Mouse (Mus musculus) lung, postnatal 0 days (tissue): ENCODE data around the gene Tln1.

Source experiments
- CTCF ChIP-seq: IDR thresholded peaks from 2 replicates; pipeline ENCODE4 v1.5.1; 2016; ENCODE audit warnings: antibody characterized with exemption, mild to moderate bottlenecking
- EP300 ChIP-seq: IDR thresholded peaks from 2 replicates; pipeline ENCODE4 v1.6.1; 2016; ENCODE audit warnings: antibody characterized with exemption, mild to moderate bottlenecking, control low read depth

DNA sequence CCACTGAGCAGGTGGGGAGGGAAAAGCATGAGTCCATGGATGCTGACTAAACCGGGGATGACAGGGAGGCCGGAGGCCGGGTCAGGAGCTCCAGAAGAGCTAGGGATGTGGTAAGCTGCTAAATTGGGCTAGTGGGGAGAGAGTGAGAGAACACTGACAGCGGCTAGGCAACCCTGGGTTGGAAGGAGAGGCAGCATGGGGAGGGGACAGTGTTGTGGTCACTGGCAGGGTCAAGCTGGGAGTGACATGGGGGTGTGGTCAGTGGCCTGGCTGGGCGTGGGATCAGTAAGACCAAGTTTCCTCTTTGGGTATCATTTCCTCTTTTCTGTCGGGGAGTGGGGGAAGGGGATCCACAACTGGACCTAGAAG, 2.3 kb downstream of the Tln1 start:
- TF ChIP-seq CTCF (no peak), EP300 (no peak)
